Mouse (Mus musculus) cerebellum, postnatal 36 days (tissue): Measurements from ENCODE around the gene a.

Source experiments
- DNase-seq, 2 experiments: peaks; one replicate each; pipeline ENCODE4 v3.0.0; 2021 to 2022; ENCODE audit warnings: mixed read lengths in 2 of 2

a gene

GRCm38 (mm10) chr2:155072353-155073145, 281.3 kb downstream of the a start:
- DNase-seq, result no peak

- no peak for DNase-seq
Measured at GRCm38 (mm10) chr2:155073347-155073746, 282.1 kb downstream of the a start.

GRCm38 (mm10) chr2:155073978-155074765, 283.0 kb downstream of the a start, which contains the start of gene Ahcy:
Ahcy (minus strand) TSS chr2:155074497.
- DNase-seq, result peak; percentile 92

- peak; percentile 16 to 38 for DNase-seq
Measured at GRCm38 (mm10) chr2:155074766-155075330, 283.6 kb downstream of the a start.

GRCm38 (mm10) chr2:155075649-155076048, 284.4 kb downstream of the a start:
- DNase-seq, result no peak

GRCm38 (mm10) chr2:155079500-155080178, 288.4 kb downstream of the a start:
- no peak for DNase-seq

GRCm38 (mm10) chr2:155080179-155080530, 289.0 kb downstream of the a start:
- DNase-seq, result no peak

- no peak for DNase-seq
Measured at GRCm38 (mm10) chr2:155081056-155081455, 289.9 kb downstream of the a start.

GRCm38 (mm10) chr2:155082121-155082803, 291.1 kb downstream of the a start:
- DNase-seq, result peak; percentile 75 to 78

- DNase-seq, result no peak
Measured at GRCm38 (mm10) chr2:155084546-155084945, 293.3 kb downstream of the a start.

GRCm38 (mm10) chr2:155086328-155086727, 295.1 kb downstream of the a start:
- DNase-seq, result no peak

- DNase-seq, result no peak
Measured at GRCm38 (mm10) chr2:155088264-155088663, 297.1 kb downstream of the a start.

GRCm38 (mm10) chr2:155090909-155091742, 299.9 kb downstream of the a start:
- DNase-seq, result no peak

- no peak for DNase-seq
Measured at GRCm38 (mm10) chr2:155091743-155092075, 300.5 kb downstream of the a start.

- DNase-seq, result no peak
Measured at GRCm38 (mm10) chr2:155093418-155093817, 302.2 kb downstream of the a start.

GRCm38 (mm10) chr2:155098720-155099380, 307.6 kb downstream of the a start:
- DNase-seq, result no peak

- no peak for DNase-seq
Measured at GRCm38 (mm10) chr2:155099421-155099820, 308.2 kb downstream of the a start.

GRCm38 (mm10) chr2:155099994-155100795, 309.0 kb downstream of the a start:
- no peak for DNase-seq
